Mouse (Mus musculus): ENCODE data around the gene Opcml.

The Opcml gene

DNA sequence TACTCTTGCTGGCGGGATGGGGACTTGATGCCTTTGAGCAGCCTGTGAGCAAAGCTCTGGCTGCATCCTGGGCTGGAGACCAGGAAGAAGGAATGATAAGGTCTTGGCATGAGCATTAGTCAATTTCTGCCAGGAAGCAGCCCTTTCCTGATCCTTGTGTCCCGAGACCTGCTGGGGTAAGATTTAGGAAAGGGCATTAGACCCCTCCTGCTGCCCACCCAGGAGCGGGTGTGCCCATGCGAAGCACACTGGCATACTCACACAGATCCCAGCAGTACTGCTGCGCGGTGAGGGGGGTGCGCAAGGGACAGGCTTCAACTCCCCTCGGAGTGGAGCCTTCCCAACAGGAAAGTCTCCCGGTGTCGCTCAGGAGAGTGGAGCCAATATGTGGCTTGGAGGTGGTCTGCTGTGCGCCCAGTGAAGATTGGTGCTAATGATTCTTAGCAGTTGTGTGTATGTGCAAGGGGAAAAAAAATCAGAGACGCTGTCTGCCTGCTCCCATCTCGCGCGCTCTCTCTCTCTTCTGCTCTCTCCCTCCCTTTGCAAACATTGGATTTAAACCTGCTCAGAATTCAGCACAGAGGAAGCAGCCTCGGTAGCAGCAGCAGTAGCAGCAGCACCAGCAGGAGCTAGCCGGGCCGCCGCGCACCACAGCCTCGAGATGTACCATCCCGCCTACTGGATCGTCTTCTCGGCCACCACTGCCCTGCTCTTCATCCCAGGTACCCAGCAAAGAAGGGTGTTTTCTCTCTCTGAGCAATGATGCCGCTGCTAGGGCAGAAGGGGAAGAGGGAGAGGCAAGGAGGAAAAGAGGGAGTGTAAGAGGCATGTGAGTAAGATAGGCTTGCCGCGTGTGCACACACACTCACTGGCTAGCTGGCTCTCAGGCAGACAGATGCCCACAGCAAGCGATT, at the start of gene Opcml:
Gene Opcml (plus strand): TSS at position 51 of the 914 bp plus-strand sequence.
- DNase-seq: no peak

DNA sequence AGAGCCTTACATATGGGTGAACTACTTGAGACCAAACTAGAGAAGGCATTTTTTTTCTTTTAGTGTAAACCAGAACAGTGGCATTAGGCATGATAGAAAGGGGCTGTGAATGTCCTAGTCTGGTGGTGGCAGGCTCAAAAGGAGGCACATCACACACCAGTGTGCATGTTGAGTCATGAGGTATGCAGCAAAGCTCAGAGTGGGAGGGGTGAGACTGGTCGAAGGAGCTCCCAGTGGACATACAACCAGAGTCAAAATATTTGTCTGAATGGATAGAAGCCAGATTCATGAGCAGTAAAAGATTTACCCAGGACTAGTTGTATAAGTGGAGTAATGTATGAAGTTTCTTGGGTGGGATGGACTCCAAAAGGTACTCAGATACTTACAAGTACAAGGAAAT, 31.9 kb upstream of the Opcml start:
- DNase-seq: no peak

DNA sequence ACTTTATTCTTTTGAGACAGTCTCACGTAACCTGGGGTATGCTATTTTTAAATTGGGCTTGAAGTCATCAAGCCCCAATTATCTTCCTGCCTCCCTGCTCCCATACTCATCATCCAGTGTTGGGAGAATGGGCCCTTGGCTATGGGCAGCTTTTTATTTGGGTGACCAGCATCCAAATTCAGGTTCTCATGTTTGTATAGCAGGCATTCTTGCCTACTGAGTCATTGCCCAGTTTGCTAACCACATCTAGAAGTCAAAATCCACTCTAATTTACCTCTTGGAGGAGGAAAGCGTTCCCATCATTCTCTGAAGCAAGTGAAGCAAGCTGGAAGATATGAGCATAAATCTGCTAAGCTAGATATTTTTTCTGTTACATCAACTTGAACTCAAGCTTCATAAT, 29.4 kb upstream of the Opcml start:
- no peak for DNase-seq

DNA sequence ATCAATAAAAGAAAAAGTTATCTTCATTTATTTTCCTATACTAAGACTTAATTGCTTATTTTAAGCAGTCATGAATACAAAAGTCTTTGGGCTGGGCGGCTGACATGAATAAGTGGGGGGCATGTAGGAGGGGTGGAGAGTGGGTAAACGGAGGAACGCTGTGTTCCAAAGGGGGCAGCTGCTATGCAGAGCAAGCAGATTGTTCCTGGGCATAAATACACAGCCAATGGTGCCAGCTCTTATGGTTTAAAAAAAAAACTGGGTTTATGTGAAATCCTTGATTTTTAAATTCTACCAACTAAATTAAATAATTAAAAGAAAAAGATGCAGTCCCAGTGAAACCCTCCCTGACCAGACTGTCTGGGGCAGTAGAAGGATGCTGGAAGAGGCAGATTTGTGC, 24.1 kb upstream of the Opcml start:
- DNase-seq: no peak

DNA sequence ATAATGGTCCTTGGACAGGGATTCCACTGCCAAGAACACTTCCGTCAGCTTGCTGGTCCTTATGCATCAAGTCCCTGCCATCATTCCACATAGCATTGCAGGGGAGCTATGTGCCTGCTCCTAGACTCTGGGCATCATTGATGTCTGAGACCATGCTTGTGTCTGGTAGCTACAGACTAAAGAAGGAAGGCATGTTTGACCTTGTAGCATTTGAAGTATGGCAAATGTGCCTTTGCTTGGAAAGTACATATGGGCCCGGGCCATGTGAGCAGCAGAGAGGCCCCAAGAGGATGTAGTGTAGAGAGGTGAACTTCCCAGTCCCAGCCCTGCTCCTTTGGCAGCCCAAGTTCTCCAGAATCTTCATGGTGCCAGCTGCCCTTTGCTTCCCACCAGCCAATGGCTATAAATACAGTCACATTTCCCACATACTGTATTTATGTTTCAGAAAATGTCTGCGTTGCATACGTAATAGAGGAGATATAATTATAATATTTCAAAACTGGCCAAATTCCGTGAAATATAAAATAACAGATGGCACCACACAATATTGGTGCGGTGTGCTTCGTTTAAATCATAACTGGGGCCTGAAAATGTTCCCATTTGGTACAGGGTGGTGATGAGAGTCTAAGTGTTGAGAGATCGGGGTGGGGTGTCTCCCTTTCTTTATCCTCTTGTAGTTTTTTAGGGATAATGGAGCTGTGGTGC, 23.2 kb upstream of the Opcml start:
- no peak for DNase-seq

DNA sequence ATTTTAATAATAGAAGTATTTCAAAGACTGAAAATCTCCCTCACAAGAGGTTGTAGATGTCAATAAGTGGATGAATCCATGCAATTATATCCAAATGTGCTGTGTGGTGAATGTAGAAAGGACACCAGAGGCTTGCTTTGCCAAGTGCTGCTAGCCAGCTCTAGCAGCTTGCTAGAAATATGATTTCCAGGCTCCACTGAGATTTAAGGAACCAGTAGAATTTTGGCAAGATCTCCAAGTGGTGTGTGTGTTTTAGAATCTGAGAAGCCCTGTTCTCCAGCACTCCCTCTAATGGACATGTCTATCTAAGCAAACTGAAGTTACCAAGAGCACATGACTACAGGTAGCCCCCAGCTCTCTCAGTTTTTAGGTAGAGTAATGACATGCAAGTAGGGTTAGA, 21.8 kb upstream of the Opcml start:
- no peak for DNase-seq

DNA sequence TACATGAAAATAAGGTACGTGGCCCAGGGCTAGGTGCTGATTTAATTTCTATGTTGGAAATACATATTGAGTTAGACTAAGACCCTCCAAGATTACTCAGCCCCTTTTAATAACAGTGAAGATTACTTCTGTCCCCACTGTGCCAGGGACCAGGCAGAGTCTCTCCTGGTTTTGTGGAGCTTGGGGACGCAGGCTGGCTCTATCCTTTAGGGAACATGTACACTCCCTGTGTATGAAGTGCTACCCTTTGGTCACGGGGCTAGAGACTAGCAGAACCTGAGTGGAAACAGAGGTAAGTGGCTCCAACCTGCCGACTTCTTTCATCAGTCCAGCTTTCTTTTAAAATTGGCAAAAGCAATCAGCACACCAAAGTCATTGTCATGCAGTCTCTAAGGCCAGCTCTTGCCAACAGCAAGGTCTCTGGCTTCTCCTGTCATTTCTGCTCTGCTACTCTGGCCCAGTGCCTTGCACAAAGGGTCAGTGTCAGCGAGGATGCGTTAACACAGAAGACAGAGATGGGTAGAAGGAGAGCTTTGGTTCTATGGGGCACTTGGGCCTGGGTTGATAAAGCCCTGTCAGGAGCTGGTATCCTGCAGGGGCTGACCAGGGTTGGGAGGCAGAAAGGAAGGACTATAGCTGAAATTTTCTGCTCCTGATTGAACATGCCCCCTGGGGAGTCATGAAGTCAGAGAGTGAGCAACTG, 9.1 kb upstream of the Opcml start:
- DNase-seq: no peak

DNA sequence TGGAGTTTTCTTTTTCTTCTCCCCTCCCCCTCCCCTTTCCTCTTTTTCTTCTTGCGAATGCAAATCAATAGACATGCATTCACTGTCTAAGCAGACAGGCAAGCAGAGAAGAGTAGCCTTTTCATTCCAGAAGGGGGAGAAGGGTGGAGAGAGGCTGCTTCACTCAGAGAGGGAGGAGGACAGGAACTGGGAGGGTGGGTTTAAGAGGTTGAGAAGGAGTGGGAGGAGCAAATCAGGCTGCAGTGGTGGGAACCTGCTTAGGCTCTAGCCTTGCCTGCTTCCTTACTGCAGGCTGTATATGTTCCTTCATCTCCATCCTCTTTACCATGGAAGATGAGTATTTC, 8.6 kb upstream of the Opcml start:
- DNase-seq: no peak

DNA sequence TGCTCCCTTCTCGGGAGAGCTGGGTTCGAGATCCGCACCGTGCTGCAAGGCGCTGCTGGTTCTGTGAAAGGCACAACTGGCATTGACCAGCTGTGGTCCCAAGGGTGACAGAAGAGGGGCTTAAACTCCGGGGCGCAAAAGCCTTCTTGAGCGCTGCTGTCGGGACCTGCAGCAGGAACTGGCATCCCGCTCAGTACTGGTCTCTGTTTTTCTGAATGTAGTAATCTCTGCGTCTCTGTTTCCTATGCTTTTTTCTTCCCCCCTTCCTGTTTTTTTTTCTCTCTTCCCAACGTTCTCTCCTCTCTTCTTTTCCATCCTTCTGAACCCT, 1.0 kb downstream of the Opcml start:
- no peak for DNase-seq

DNA sequence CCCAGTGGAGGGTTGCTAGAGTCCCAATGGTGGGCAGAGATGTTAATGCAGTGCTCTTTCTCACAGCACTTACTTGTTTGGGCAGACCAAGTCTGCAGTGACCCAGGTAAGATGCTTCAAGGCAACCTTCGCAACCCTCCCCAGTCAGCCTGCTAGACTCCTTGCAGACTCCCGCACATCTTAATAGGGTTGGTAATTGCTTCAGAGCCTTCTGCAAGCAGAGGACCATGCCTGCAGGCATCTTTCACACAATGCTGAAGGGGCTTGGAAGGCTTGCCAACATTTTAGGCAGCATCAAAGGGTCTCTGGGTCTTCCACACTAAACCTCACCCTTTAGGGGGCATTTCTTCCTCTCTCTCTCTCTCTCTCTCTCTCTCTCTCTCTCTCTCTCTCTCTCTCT, 1.7 kb downstream of the Opcml start:
- DNase-seq: no peak

DNA sequence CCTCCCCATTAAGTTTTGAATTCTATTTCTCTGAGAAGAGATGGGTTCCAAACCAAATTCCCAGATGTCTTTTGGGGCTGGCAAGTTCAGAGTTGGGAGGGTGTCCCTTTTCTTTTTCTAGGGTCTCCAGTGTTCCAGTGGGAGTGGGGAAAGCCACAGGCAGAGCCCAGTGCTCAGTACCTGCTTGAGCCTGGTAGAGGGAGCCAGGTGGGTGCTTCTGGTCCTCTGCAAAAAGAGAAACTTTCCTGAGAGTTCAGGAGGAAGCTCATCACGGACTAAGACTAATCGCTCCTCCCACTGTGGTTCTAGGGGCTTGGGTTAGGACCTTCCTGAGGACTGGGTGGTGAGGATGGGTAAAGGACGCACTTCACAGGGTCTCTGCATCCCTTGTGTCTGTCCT, 2.4 kb downstream of the Opcml start:
- DNase-seq: no peak

DNA sequence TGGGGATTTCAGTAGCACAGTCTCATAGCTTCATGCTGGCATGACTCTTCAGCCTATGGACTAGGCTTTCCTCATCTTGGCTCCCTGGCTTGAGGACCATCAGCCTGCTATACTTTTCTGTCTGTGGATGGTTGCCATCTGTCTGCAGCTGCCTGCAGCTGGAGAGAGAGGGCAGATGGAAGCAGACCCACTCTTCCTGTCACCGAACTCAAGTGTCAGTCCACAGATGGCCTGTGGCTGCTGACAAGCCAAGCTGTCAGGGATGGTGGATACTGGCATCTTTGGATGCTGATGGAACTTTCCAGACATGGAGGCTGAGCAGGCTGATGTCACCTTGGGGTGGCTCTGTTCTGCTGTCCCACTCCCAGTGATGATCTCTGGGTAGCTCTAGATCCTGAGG, 6.0 kb downstream of the Opcml start:
- no peak for DNase-seq

DNA sequence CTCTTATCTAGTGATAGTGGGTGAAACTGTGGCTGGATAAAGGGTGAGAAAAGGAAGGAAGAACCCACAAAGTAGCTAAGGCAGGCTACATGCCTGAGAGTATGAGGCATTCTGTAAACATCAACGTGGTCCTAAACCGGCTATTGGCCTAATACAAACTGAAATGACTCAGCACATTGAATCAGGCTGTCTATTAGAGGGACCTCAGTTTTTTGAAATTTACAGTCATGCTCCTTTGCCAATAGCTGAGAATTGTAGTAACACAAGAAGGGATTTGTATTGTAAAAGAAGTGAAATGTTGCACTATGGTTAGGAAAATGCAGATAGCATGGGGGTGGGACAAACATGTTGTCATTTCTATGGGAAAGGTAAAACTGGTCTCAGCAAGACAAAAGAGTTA, 10.4 kb downstream of the Opcml start:
- no peak for DNase-seq

DNA sequence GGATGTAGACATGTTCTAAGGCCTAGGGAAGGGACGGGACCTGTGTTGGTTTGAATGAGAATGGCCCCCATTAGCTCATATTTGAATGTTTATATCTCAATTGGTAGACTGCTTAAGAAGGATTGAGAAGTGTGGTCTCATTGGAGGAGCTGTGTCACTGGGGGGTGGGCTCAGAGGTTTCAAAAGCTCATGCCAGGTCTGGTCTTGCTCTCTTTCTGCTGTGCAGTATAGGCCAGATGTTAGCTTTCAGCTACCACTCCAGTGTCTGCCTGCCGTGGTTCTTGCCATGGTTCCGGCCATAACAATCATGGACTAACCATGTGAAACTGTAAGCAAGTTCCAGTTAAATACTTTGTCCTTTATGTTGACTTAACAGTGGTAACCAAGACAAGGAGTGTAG, 11.2 kb downstream of the Opcml start:
- DNase-seq: no peak

DNA sequence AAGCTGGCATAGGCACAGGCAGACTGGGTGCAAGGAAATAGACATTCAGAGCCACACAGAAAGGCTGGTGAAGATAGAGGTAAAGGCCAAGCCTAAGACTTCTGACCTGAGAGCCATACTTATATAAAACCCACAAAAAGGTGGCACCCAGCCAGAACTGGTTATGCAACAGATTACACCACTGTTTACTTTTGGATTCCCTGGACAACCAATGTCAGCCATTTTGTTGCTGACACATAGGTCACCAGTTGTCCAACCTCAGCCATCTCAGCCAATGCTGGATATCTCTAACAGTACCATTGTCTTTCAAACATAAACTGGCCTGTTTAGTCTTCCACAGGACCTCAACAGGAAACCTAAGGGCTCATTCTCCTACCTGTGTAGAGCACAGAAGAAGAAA, 11.8 kb downstream of the Opcml start:
- DNase-seq: no peak

DNA sequence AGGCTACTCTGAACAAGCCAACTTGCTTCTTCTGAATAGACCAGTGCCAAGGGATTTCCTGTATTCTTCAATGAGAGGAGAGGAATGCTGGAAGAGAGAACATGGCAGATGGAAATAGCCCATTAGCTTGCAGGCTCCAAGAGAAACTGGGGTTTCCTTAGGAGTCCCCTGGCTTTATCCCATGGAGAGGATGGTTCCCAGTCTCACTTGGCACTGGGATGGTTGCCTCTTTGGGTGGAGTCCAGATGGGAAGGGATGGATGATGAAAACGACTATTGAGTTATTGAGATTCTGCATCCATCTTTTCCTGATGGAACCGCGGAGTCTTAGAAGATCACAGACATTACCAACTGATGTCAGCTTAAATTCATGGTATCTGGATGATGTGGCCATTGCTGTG, 13.9 kb downstream of the Opcml start:
- DNase-seq: no peak

DNA sequence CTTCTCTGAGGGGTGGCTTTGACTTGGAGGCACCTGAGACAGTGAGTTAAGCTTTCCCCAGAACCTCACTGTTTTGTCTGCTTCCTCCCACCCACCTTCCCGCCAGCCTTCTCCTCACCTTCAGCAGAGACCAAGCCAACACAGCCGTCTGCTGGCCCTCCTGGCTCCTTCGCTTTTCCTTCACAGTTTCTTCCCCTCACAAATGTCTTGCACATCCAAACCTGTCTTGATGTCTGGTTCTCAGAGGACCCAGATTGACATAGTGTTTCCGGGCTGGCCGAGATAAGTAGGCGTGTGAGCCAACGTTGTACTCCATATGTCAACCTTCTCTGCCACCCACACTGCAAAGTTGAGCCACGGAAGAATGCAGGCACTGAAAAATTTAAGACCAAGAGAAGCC, 19.2 kb downstream of the Opcml start:
- no peak for DNase-seq

DNA sequence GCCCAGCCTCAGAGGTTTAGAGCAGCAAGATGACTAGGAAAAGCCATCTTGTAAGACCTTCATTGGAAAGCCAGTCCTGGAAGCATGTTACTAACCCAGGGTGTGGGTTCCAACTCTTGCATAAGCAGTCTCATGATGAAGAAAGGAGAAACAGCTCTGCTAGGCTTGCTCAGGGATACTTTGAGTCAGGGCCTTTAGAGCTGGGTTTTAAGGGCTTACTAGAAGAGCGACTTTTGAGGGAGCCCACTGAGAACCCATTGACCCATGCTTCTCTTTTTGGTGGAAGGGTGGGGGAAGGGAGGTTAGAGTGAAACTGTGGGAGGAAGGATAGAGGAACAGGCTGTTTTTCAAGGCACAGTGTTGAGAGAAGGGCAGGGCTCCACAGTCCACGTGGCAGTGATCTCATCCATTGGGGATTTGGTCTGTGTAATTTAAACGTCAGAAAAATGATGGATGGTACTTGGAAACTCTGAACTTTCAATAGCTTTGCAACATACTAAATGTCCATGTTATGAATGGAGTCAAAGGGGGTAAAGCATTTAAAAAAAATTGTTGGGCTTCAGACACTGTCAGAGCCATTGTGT, 22.7 kb downstream of the Opcml start:
- no peak for DNase-seq

DNA sequence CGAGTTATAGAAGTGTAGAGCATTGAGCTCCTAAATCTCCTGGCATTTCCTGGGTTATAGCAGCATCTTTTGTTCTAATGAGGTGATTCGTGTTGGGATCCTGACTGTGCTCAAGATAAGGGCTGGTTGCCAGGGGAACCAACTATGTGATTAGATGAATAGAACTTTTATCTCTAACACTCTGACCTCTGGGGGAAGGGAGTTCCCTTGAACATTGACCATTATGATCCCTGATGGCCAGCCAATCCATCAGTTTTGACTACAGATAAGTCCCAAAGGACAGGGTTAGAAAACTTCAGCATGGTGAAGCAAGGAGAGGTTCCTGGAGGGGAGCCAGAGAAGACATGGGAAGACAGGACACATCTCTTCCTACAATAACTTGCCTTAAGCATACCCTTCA, 23.6 kb downstream of the Opcml start:
- no peak for DNase-seq

DNA sequence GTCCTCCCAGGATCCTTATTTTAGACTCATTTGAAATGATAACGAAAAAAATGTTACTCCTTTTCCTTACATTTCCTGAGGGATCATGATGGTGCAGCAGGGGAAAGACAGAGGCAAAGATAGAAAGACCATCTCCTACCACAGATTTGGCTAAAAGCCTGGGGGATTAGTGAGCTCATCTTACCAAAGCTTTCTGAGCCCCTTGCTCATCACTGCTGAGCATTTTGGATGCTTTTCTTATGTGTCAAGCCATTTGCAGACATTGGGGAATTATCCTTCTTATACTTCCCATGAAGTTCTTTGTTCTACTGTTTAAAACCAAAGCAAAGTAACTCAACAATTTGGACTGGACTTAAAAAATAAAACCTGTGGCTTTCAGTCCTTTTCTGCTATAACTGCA, 30.6 kb downstream of the Opcml start:
- DNase-seq: no peak

DNA sequence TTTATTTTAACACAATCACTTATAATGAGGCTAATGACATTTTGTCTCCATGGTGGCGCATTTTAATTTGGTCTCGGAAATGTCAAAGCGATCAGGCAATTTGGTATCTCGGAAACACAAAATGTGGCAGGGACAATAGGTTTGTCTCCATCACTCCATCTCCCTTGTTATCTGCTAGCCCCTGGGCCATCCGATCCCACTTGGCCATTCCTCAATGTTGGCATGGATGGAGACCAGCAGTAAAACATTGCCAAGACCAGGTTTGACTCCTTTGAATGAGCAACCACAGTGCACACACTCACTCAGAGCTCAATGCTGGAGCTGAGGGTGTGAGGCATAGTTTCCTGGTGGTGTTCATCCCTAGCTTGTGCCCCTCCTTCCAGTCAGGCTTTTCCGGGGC, 32.1 kb downstream of the Opcml start:
- DNase-seq: no peak

DNA sequence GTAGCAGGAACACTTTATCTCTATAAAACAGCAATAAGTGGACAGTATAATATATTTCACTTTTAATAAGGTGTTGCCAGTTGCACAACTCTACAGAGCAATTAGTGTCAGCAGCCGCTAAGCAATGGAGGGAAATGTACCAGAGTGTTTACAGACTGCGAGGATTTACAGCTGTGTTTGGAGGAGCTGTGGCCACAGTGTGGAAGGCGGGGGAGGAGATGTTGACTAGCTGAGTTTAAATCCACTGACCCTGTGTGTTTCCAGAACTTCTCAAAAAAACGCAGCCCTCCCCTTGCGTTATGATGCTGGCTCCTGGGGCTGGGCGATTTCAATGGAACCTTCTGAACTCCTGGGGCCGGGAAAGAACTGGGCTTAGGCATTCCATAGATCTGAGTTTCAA, 33.8 kb downstream of the Opcml start:
- no peak for DNase-seq

DNA sequence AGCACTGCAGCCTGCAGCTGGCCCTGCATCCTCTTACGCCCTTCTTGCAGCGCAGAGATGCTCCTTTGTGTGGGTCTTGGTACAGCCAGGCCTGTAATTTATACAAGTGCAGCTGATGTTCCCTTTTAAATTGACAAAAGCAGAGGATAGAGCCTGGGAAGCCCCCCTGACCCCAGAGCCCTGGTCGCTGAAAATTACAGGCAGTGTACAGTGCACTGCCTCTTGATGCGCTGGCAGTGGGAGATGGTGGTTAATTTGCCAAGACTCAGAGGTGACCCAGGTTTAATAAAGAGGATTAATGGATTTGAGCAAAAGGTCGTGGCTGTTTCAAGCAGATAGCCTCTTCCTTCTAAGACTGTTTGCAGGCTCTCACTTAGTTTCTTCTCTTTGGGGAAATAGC, 39.9 kb downstream of the Opcml start:
- DNase-seq: no peak

DNA sequence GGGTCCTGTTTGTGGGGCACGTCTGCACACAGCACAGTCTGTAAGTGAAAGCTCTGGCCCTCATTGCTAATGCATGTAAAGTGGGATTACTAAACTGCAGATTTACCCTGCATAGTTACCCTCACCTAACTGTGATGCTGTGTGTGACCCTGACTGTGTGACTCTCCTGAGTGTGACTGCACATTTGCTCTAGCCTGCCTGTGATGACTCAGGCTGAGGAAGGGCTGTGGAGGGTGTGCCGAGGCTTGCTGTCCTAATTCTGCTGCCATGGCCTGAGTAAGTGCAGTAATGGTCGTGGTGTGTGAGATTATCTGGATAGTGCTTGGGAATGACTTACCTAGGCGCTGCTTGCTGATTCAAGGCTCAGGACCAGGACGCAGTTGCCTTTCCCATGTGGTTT, 52.2 kb downstream of the Opcml start:
- no peak for DNase-seq

Measured in thymus, postnatal 25 days (tissue).